Mouse (Mus musculus) forebrain, embryonic 11.5 days (tissue): ENCODE data around the gene Gm21812. TPM values are rescaled to one million over a fixed set of nuclear protein-coding genes. Genes with fewer than 3 reads are reported as not detected.
"Not testable (repeated sequence)": the region's sequence is repeated elsewhere in the genome, so short reads cannot be mapped to it uniquely, and the experiment has no call there.

ENCODE experiments used
- ATAC-seq: fragments of 200-750 bp; cut with Nextera tagmentation; replicated peaks from 2 replicates; pipeline ENCODE4 v1.8.0; 2017; ENCODE audit warnings: moderate TSS enrichment; ENCODE audit not compliant: low FRiP score
- DNase-seq: peaks from one replicate; pipeline ENCODE4 v3.0.0-alpha.2; 2017; ENCODE audit warnings: low spot score
- H3K27ac ChIP-seq: fragments of 300-500 bp; sonication (generic); 2 replicates; pipeline ENCODE4 v1.5.1; 2014; ENCODE audit warnings: low read depth, low read length
- H3K27me3 ChIP-seq: fragments of 300-500 bp; sonication (generic); 2 replicates; pipeline ENCODE4 v1.6.1; 2014; ENCODE audit warnings: mild to moderate bottlenecking, low read length, mixed read lengths; ENCODE audit not compliant: control insufficient read depth, insufficient read depth
- H3K36me3 ChIP-seq: fragments of 300-500 bp; sonication (generic); 2 replicates; pipeline ENCODE4 v1.6.1; 2014; ENCODE audit warnings: mild to moderate bottlenecking, low read length, moderate library complexity, mixed read lengths; ENCODE audit not compliant: control insufficient read depth, insufficient read depth
- H3K4me1 ChIP-seq: fragments of 300-500 bp; sonication (generic); replicated peaks from 2 replicates; pipeline ENCODE4 v1.6.1; 2014; ENCODE audit warnings: low read length, mixed read lengths; ENCODE audit not compliant: control insufficient read depth, insufficient read depth
- H3K4me2 ChIP-seq: fragments of 300-500 bp; sonication (generic); 2 replicates; pipeline ENCODE4 v1.6.1; 2014; ENCODE audit warnings: low read depth, mild to moderate bottlenecking, low read length, moderate library complexity, mixed read lengths; ENCODE audit not compliant: severe bottlenecking
- H3K4me3 ChIP-seq: fragments of 300-500 bp; sonication (generic); 2 replicates; pipeline ENCODE4 v1.5.1; 2014; ENCODE audit warnings: low read depth, low read length
- H3K9ac ChIP-seq: fragments of 300-500 bp; sonication (generic); 2 replicates; pipeline ENCODE4 v1.6.1; 2014; ENCODE audit warnings: low read length
- H3K9me3 ChIP-seq: fragments of 300-500 bp; sonication (generic); 2 replicates; pipeline ENCODE4 v1.6.1; 2016; ENCODE audit warnings: low read length, mixed read lengths; ENCODE audit not compliant: control insufficient read depth
- WGBS: fragments of 180-500 bp; shearing (Covaris S2); extraction: QIAGEN DNeasy Blood & Tissue Kit; methylation state at CpG from one replicate; pipeline ENCODE4 v1.1.7; 2014; 5-methylcytosine and 5-hydroxymethylcytosine counted together
- polyA plus RNA-seq: library from polyadenylated mRNA; unstranded; fragments of >200 nt; fragmentation: Nextera tagmentation; extraction: Ambion mirVana; gene quantifications from 2 replicates; pipeline ENCODE4 v1.2.1, GENCODE M21; 2014

The Gm21812 gene
- not detected in 2 replicates for polyA plus RNA-seq

GRCm38 (mm10) chrY:9347084-9347483, at the start of gene Gm21812:
Gene Gm21812 (minus strand): TSS chrY:9347184.
- DNase-seq, H3K4me1 ChIP-seq, H3K9ac ChIP-seq, H3K4me2 ChIP-seq, H3K4me3 ChIP-seq, H3K27me3 ChIP-seq, H3K36me3 ChIP-seq, ATAC-seq, H3K9me3 ChIP-seq, H3K27ac ChIP-seq: not testable (repeated sequence)
- no CpG with 5 or more reads among the region's 4 CpGs for WGBS

Other genes with a start within 250 kb of the Gm21812 start
- gene Gm21292, start 213.3 kb downstream of the Gm21812 start, polyA plus RNA-seq: not detected in 2 replicates
- not detected in 2 replicates for gene Gm21721, start 145.0 kb downstream of the Gm21812 start, polyA plus RNA-seq
- gene Gm21874, start 69.0 kb upstream of the Gm21812 start, polyA plus RNA-seq: not detected in 2 replicates